Mouse (Mus musculus): ENCODE results near the gene Unc79.

The Unc79 gene

DNA sequence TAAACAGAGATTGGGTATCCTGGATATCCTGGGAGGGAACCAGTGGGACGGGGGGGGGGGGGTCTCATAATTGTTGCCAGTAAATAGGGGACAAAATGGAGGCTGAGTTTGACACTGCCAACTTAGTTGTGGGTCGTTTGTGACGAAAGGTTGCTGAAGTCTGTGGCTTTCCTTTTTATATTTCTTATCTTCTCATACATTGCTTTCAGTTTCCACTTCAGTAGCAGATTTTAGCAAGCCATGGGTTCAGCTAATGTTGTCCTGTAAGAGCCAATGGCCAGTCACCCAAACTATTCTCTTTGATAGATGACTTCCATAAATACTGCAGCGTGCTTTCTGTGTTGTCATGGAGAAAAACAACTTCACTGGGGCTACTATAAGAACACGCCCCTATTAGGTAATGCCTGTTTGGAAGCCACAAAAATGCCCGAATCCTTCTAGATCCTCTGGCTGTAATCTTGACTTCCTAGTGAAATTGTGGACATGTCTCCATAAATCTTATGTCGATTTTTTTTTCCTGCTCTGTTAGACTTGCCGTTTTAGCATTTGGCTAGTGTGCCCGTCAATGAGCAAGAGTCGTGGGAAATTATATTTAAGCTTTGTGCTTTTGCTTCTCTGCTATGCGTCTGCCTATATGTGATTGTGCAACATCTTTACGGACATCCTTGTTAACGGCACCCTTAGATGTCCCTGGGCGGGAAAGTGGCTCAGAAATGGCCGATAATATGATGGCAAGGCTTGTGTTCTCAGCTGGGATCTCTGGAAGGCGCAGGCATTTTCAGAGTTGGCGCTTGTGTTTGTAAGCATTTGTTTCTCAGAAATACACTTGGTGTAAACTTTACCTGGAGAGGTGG lies 181.0 kb downstream of the Unc79 start:
- DNase-seq, result peak; percentile 13

DNA sequence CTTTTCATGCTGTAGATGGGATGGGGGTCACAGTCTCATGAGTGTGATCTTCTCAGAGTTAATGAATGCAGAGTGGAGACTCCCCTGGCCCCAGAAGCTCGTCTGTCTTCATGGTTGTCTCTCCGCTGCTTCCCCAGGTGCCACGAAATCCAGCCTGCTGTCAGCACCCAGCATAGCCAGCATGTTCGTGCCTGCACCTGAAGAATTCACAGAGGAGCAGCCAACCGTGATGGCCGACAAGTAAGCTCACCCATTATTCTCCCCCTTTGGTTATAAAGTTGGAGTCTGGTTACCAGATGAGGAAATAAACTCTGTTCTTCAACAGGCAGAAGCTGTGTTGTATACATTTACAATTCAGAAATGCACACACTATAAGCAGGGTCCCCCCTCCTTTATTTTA lies 182.8 kb downstream of the Unc79 start:
- DNase-seq, result no peak

DNA sequence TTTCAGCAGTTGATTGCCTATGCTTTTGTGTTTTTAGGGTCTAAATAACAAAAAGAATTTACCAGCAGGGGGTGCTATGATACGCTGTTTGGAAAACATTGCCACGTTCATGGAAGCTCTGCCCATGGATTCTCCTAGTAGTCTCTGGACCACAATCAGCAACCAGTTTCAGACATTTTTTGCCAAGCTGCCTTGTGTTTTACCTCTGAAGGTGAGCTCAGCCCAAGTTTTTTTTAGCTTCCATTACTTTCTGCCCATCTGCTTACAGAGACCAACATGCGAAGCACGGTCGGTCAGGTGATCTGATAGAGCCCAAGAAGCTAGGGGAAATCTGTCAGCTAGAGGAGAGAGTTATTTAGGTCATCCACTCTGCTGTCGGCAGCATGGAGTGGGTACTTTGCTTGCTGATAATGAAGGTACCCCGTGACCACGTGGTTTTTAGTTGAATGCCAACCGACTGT lies 193.9 kb downstream of the Unc79 start:
- DNase-seq, result peak; percentile 75

GRCm38 (mm10) chr12:103143798-103144565 lies 195.3 kb downstream of the Unc79 start:
- peak; percentile 53 for DNase-seq

DNA sequence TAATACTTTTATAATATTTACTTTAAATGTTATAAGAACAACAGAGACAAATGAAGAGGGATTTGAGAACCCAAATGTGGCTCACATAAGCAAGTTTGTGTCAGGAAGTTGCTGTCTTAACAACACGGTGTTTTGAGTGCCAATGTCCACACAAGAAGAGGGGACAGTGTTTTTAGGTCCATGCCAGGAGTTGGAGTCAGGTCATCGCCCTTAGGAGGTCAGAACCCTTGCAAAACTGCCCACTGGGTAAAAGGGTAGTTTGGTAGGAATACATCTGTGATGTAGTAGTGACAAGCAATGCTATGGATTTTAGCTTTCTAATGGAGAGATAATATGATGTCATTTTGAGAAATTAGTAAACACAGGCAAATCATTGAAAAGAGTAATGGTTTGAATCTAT lies 201.6 kb downstream of the Unc79 start:
- DNase-seq, result no peak

DNA sequence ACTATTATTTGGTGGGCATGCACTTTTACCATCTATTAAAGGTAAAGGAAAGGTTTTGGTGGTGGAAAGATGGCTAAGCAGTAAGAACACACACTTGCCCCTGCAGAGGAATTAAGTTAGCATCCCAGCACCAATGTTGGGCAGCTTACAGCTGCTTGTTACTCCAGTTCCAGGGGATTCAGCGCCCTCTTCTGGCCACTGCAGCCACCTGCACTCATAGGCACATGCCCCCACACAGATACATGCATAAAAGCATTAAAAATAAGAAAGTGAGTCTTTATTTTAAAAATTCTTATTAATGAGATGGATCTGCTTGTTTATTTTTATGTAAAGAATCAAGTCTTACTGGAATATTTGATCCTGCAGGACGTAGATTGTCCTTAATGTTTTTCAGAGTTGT lies 206.3 kb downstream of the Unc79 start:
- DNase-seq, result no peak

DNA sequence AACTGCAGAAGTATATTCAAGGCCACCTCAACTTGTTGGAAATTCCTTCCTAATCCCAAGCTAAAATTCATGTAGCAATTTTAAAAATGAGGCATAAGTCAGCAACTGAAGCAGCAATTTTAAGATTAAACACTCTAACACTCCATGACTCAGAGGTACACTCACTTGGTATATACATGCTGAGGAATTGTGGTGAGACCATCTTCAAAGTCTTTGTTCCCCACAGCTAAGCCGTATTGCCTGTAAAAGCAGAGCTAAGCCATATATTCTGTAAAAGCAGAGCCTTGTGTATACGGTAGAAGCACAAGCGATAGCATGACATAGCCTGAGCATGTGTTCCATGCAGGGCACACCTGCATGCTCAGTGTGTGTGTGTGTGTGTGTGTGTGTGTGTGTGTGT lies 206.7 kb downstream of the Unc79 start:
- DNase-seq, result no peak

GRCm38 (mm10) chr12:103157129-103157910 lies 208.7 kb downstream of the Unc79 start:
- no peak for DNase-seq

- no peak for DNase-seq
Observed at GRCm38 (mm10) chr12:103159016-103159415, 210.4 kb downstream of the Unc79 start.

- no peak for DNase-seq
Observed at GRCm38 (mm10) chr12:103160721-103161120, 212.1 kb downstream of the Unc79 start.

DNA sequence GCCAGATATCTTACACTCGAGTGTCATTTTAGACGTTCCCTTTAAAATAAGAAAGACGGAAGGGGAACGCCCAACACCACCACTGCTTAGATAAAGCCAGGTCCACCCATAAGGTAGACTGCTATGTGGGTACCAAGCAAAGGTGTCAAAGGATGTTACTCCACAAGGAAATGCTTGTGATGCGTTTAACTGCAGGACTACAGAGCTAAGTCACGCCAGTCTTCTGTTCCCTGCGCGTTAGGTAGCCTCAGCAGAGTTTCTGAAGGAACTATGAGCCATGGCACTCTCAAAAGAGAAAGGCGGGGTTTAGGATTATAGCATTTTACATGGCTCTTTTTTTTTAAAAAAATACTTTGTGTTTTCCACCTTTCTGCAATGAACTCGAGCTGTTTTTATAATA lies 214.9 kb downstream of the Unc79 start:
- no peak for DNase-seq

- DNase-seq, result no peak
Observed at GRCm38 (mm10) chr12:103164101-103165030, 215.7 kb downstream of the Unc79 start.

- no peak for DNase-seq
Observed at GRCm38 (mm10) chr12:103168892-103169291, 220.2 kb downstream of the Unc79 start.

DNA sequence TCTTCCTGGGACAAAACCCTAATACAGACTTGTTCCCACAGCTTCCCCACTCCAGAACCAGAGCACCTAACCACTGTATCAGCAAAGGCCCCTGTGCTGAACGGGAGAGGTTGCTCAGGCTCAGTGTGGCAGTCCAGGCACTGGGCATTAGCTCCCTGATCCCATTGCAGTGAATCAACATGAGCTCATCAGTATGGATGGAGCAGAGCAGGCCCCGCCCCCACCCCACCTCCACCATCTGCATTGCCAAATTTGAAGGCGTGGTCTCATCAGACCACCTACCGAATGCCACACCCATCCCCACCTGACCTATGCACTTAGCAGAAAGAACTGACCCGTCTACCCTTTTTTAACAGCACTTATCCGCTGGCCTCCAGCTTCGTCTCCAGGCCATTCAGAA lies 234.4 kb downstream of the Unc79 start:
- no peak for DNase-seq

DNA sequence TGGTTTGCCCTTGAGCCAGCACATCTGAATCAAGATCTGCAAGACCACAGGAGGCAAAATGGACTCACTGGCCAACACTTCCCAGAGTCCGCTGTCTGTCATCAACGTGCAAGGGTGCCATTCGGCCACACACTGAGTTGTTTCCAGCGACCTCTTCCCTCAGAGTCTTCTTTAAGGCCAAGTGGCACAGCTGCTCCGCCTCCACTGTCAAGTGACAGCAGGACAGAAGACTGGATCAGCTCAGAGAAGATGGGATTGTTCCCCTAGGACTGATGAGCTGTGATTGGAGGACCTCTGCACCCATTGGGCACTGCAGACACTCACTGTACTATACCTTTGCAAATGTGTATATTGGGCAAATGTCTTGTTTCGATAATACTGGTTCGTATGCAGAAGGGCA lies 238.4 kb downstream of the Unc79 start:
- no peak for DNase-seq

DNA sequence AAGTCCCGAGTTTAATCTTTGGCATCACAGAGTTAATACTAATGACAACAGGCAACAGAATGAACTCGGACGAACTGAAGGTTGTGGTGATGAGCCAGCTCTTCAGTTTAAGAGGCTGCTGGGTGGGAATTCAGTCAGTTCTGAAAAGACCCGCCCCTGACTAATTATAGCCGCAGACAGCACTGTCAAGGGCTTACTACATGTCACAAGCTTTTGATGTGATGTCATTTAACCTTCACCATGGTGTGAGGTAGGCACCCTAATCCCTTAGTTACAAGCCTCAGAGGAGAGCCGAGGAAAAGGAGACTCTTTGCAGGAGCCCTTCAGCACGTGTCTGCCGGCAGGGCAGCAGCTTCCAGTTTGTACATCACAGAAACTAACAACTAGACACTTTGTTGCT lies 239.6 kb downstream of the Unc79 start:
- DNase-seq, result no peak

DNA sequence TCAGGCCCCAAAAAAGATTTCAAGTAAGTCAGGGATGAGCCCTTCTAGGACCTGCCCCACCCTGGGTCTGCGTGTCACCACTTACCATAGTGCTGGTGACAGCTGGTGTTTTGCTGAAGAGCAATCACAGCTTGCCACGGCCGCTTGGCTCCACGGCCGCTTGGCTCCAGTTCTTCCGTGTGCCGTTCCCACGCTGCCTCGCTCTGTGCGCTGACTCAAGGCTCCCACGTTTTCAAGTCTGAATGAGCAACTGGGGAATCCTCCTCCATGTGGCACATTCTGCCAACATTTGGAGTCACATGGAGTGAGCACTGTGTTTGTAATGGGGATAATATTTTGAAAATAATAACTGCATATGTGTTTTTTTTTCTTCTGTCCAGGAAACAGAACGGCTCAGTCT lies 241.1 kb downstream of the Unc79 start:
- DNase-seq, result no peak

DNA sequence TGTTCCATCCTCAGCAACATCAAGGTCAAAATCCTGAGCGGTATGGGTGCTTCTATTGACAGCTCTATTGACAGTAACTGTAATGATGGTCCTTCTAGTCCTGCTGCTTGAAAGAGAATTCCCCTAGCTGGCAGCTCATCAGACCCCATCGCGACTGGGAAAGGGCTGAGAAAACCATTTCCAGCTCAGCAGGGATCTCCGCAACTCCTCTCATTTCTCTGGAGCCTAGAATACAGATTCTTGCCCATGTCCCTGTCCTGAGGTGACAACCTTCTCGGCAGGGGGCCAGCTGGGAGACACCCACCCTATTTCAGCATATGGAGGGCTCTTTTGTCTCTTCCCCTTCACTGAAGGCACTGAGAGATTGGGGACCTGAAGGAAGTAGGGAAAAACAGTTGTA lies 244.3 kb downstream of the Unc79 start:
- DNase-seq, result no peak

DNA sequence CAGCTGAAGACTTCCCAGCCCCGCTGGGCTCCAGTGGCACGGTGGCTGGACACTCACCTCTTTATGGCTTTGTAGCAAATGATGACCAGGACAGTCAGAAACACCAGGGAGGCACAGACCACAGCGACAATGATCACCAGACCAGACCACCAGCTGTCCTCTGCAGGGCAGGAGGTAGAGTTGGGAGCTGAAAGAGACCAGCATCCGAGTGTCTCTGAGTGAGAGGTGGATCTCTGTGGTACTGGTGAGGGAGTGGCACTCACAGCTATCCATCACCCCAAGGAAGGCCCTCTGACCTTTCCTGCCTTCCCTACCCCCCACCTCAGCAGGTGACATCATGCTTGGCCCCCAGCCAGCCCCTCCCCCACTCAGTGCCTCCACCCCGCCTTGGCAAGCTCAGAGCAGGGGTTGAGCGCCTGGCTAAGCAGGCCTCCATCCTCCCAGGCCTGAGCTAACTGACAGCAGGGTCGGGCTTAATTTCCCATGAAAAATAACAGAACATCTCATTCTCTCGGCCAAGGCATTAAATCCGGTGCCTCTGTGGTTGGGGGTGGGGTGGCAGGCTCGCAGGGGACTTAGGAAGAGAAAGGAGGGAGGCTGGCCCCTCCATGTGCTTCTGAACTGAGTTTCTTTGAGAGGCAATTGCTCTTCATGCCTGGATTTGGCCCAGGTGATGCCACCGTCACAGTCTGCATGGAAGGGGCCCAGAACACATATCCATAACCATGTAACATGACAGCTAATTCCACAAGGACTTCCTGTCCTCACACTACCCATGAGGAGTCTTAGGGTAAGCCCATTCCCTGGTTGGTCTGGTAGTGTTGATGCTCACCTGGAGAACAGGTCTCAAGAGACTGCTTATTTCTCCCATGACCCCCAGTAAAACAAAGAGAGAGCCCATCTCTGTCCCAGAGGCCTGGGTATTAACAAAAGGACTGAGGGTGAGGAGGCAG lies 254.2 kb downstream of the Unc79 start:
- peak; percentile 16 for DNase-seq

GRCm38 (mm10) chr12:103205561-103205960 lies 256.9 kb downstream of the Unc79 start:
- DNase-seq, result no peak

GRCm38 (mm10) chr12:103209581-103209980 lies 260.9 kb downstream of the Unc79 start:
- DNase-seq, result no peak
